Mouse (Mus musculus) retina, postnatal 1 day (tissue): ENCODE results near the gene Set.
A peak's percentile ranks its signal among the peaks of the same experiment; 100 is the strongest.

ENCODE experiments used
- DNase-seq: peaks from one replicate; pipeline ENCODE4 v3.0.0-alpha.2; 2012

Set gene

DNA sequence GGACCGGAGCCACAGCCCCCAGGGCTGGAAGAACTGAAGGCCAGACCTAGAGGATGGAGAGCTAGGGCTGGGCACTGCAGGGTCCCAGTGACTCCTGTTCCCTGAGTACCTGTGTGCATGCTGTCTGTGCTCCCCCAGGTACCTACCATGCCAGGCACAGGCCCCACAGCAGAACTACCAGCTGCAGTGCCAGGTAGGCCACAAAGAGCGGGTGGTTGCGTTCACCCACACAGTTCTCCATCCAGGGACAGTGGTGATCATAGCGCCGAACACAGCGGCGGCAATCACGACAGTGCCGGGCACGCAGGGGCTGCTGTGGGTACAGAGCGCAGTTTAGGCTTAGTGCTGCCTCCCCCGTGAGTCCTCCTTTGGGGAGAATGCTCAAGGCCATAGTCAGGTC lies 34.3 kb downstream of the Set start:
- DNase-seq: no peak

DNA sequence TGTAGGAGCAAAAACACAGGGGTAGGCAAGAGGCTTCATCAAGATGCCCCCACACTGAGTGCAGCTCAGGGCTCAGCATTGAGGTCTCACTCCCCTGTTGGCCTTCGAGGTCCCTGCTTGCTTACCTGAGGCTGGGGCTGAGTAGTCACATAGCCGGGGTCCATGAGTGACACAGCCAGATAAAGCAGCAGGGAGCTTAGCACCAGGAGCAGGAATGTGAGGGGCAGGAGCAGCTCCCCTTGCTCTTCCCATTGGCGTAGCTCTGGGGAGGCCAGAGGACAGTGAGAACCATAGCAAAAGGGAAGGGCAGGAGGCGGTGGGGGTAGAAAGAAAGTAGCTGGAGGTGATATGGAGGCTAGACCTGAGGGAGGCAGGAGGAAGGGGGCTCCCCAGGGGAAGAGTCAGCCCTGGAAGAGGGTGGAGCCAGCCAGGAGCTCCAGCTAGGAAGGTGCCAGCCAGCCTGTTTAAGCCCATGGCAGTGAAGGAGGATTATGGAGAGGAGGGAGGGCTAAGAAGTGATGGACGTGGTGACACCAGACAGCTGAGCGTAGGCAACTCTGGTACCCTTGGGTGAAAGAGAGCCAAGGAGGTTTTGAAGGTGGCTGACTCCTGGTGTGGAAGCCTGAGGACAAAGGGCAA lies 35.2 kb downstream of the Set start:
- peak; percentile 46 for DNase-seq

- DNase-seq: peak; percentile 97
These were observed 36.5 kb downstream of the Set start, which contains the start of gene Zdhhc12 for GRCm38 (mm10) chr2:30093471-30094207. Zdhhc12 (minus strand) TSS chr2:30093648.

GRCm38 (mm10) chr2:30094208-30094588 lies 37.0 kb downstream of the Set start:
- no peak for DNase-seq

- peak; percentile 75 for DNase-seq
These were observed 38.8 kb downstream of the Set start for GRCm38 (mm10) chr2:30095882-30096527.

GRCm38 (mm10) chr2:30100214-30100613 lies 43.0 kb downstream of the Set start:
- no peak for DNase-seq

- peak; percentile 50 for DNase-seq
These were observed 49.2 kb downstream of the Set start for GRCm38 (mm10) chr2:30106364-30106763.

- DNase-seq: no peak
These were observed 50.5 kb downstream of the Set start for GRCm38 (mm10) chr2:30107646-30108045.

DNA sequence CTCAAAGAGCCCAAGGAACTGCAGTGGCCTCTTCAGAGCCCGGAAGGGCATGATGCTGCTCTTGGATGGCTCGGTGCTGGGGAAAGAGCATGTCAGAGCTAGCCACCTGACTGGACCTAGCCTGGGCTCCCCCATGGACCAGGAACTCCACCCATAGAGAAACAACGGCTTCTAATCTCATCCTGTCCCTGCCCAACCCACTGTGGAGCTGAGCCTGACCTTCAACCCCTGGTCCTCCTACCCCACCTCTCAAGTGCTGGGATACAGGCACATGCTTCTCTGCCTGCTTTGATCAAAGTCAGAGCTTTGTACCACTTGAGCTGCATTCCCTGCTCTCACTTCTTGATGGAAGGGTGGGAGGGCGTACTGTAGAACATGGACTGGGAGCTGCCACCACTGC lies 51.1 kb downstream of the Set start:
- DNase-seq: no peak

GRCm38 (mm10) chr2:30111500-30111899 lies 54.3 kb downstream of the Set start:
- DNase-seq: no peak

GRCm38 (mm10) chr2:30112564-30112963 lies 55.4 kb downstream of the Set start:
- DNase-seq: no peak

- DNase-seq: no peak
These were observed 62.5 kb downstream of the Set start for GRCm38 (mm10) chr2:30119641-30120051.

DNA sequence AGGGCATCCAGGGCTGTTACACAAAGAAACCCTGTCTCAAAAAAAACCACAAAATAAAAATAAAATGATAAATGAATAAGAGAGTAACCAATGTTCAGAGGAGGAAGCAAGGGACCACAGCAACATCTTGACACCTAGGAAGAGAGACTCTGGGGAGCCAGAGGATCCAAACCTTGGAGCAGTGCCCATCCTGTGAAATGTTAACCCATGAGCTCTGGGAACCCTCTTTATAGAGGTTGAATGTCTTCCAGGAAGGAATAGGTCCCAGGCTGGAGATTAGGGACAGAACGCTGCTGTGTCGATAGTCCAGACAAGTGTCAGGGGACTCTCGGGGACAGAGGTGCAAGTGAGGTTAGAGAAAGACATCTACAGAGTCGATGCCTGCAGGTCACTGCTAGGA lies 63.1 kb downstream of the Set start:
- no peak for DNase-seq
